Mouse (Mus musculus) myocyte (in vitro differentiated cells): Measurements from ENCODE around the gene Gm45717.

Experiments used
- MYOD1 ChIP-seq, 3 experiments: IDR thresholded peaks; one replicate each; pipeline ENCODE4 v1.6.1; 2011; ENCODE audit warnings: control low read depth in 2 of 3, low read depth in 2 of 3, mild to moderate bottlenecking in 2 of 3, moderate library complexity in 1 of 3; ENCODE audit not compliant: insufficient read length in 2 of 3, control insufficient read depth in 1 of 3
- POLR2A ChIP-seq: IDR thresholded peaks from one replicate; pipeline ENCODE4 v1.6.1; 2011; ENCODE audit warnings: low read depth, mild to moderate bottlenecking, control low read depth, moderate library complexity; ENCODE audit not compliant: insufficient read length
- TCF12 ChIP-seq: IDR thresholded peaks from one replicate; pipeline ENCODE4 v1.6.1; 2011; ENCODE audit warnings: mild to moderate bottlenecking, control low read depth; ENCODE audit not compliant: poor library complexity, insufficient read depth, severe bottlenecking

GRCm38 (mm10) chr7:140953133-140953532, 2.6 kb downstream of the Gm45717 start:
- TF ChIP-seq POLR2A (no peak), TCF12 (no peak), MYOD1 (IDR thresholded peaks at IDR 0.05; ENCODE audit: control insufficient read depth in 1 of 3, insufficient read length in 2 of 3, low read depth in 2 of 3) (no peak)
